Mouse (Mus musculus) MEL (cell line): ENCODE results near the gene Sgo2a.

Experiments
- CHD2 ChIP-seq: IDR thresholded peaks from 2 replicates; pipeline ENCODE4 v1.6.1; 2011; ENCODE audit warnings: low read length, improper control_type of control experiment
- CTCF ChIP-seq, 3 experiments: IDR thresholded peaks in 2 of 3; conservative IDR thresholded peaks in 1 of 3; 2 replicates each; pipeline ENCODE4 v1.5.1; 2011 to 2012; ENCODE audit warnings: low read length in 3 of 3, low read depth in 2 of 3, mild to moderate bottlenecking in 2 of 3, improper control_type of control experiment in 1 of 3, inconsistent platforms in 1 of 3, mixed read lengths in 1 of 3, moderate library complexity in 1 of 3; ENCODE audit not compliant: control insufficient read depth in 1 of 3, insufficient read depth in 1 of 3, poor library complexity in 1 of 3, severe bottlenecking in 1 of 3
- HCFC1 ChIP-seq: IDR thresholded peaks from 2 replicates; pipeline ENCODE4 v1.6.1; 2012; ENCODE audit warnings: low read depth, mild to moderate bottlenecking, inconsistent platforms, low read length, improper control_type of control experiment, moderate library complexity
- POLR2A ChIP-seq, 2 experiments: IDR thresholded peaks; 2 replicates each; pipeline ENCODE4 v1.6.1; 2011 to 2012; ENCODE audit warnings: low read length in 2 of 2, mild to moderate bottlenecking in 2 of 2, control low read depth in 1 of 2, improper control_type of control experiment in 1 of 2, low read depth in 1 of 2, moderate library complexity in 1 of 2; ENCODE audit not compliant: control insufficient read depth in 1 of 2, insufficient read depth in 1 of 2, poor library complexity in 1 of 2
- POLR2AphosphoS5 ChIP-seq: IDR thresholded peaks from 2 replicates; pipeline ENCODE4 v1.6.1; 2012; ENCODE audit warnings: low read depth, borderline replicate concordance, mild to moderate bottlenecking, inconsistent platforms, low read length, moderate library complexity, mixed read lengths
- USF1 ChIP-seq: IDR thresholded peaks from 2 replicates; pipeline ENCODE4 v1.6.1; 2014; ENCODE audit warnings: low read depth, mild to moderate bottlenecking, inconsistent platforms, low read length, improper control_type of control experiment, moderate library complexity

- TF ChIP-seq POLR2A (IDR thresholded peaks at IDR 0.05; ENCODE audit: control insufficient read depth in 1 of 2, insufficient read depth in 1 of 2, low read depth in 1 of 2, low read length in 2 of 2, poor library complexity in 1 of 2) (peak; percentile 90 to 97), CHD2 (no peak), POLR2AphosphoS5 (no peak), CTCF (IDR thresholded peaks at IDR 0.05 in 2 of 3, conservative IDR thresholded peaks at IDR 0.05 in 1 of 3; ENCODE audit: control insufficient read depth in 1 of 3, insufficient read depth in 1 of 3, low read depth in 2 of 3, low read length in 3 of 3, poor library complexity in 1 of 3, severe bottlenecking in 1 of 3) (peak; percentile 42 to 86 (median 80); a peak in 5 of 6 replicates), USF1 (0 out of 2 replicates have a peak, but pooled peaks have one; percentile 38), HCFC1 (peak; percentile 85)
Measured at GRCm38 (mm10) chr1:57969327-57970271, 26.2 kb upstream of the Sgo2a start.
